Mouse (Mus musculus) adrenal gland, adult 8-10 months (tissue): ENCODE data around the gene Dcun1d3. TPM values are rescaled to one million over a fixed set of nuclear protein-coding genes. Genes with fewer than 3 reads are reported as not detected.

Source experiments
- total RNA-seq, 4 experiments: library from RNA; stranded (reverse); gene quantifications; 2 replicates each; pipeline ENCODE4 v1.2.4; 2022

Dcun1d3 gene
- total RNA-seq, 4 experiments from 2014 or later, result 21.8 to 35.5 (median 26.6) TPM

Other genes starting within 250 kb of the Dcun1d3 start
- not detected for gene Acsm4, start 206.3 kb downstream of the Dcun1d3 start, total RNA-seq
- gene Thumpd1, start 175.5 kb downstream of the Dcun1d3 start, total RNA-seq, result 10 to 100 TPM; 36.0 to 42.5 (median 39.1) TPM
- 10 to 100 TPM in 2 of 4 experiments, 1 to 10 TPM in 2; 3.2 to 37.5 (median 17.3) TPM for gene Acsm3, start 135.4 kb downstream of the Dcun1d3 start, total RNA-seq
- gene Rexo5, start 102.3 kb downstream of the Dcun1d3 start, total RNA-seq, result 10 to 100 TPM in 2 of 4 experiments, 1 to 10 TPM in 2; 5.1 to 11.7 (median 9.6) TPM
- gene Eri2, start 102.2 kb downstream of the Dcun1d3 start, total RNA-seq, result 1 to 10 TPM; 5.5 to 9.3 (median 6.7) TPM
- gene Lyrm1, start 437 bp downstream of the Dcun1d3 start, total RNA-seq, result 1 to 10 TPM; 5.7 to 6.9 (median 5.8) TPM
- under 1 TPM in 3 of 4 experiments, not detected in 1; 0.06 to 0.11 (median 0.06) TPM for gene Dnah3, start 199.0 kb upstream of the Dcun1d3 start, total RNA-seq
- gene Tmem159, start 206.1 kb upstream of the Dcun1d3 start, total RNA-seq, result 100 to 1,000 TPM in 3 of 4 experiments, 10 to 100 TPM in 1; 95.7 to 156 (median 129) TPM
- not detected for gene Zp2, start 249.0 kb upstream of the Dcun1d3 start, total RNA-seq